Mouse (Mus musculus) embryonic facial prominence, embryonic 10.5 days (tissue): ENCODE measurements around the gene Plcb1. TPM values are rescaled to one million over a fixed set of nuclear protein-coding genes. Genes with fewer than 3 reads are reported as not detected.

ENCODE experiments used
- DNase-seq: peaks from one replicate; pipeline ENCODE4 v3.0.0-alpha.2; 2017; ENCODE audit warnings: low spot score
- H3K27ac ChIP-seq: fragments of 300-500 bp; sonication (generic); replicated peaks from 2 replicates; pipeline ENCODE4 v1.5.1; 2016; ENCODE audit warnings: mild to moderate bottlenecking
- H3K27me3 ChIP-seq: fragments of 300-500 bp; sonication (generic); replicated peaks from 2 replicates; pipeline ENCODE4 v1.6.1; 2016; ENCODE audit warnings: low read depth, mild to moderate bottlenecking; ENCODE audit not compliant: poor library complexity, severe bottlenecking
- H3K36me3 ChIP-seq: fragments of 300-500 bp; sonication (generic); replicated peaks from 2 replicates; pipeline ENCODE4 v1.6.1; 2016; ENCODE audit warnings: mild to moderate bottlenecking, moderate library complexity
- H3K4me1 ChIP-seq: fragments of 300-500 bp; sonication (generic); 2 replicates; pipeline ENCODE4 v1.6.1; 2016
- H3K4me3 ChIP-seq: fragments of 300-500 bp; sonication (generic); 2 replicates; pipeline ENCODE4 v1.5.1; 2016; ENCODE audit warnings: mild to moderate bottlenecking, moderate library complexity
- H3K9me3 ChIP-seq: fragments of 300-500 bp; sonication (generic); 2 replicates; pipeline ENCODE4 v1.6.1; 2016; ENCODE audit warnings: mild to moderate bottlenecking
- WGBS: fragments of 180-500 bp; shearing (Covaris S2); methylation state at CpG from one replicate; pipeline ENCODE4 v1.1.7; 2016; 5-methylcytosine and 5-hydroxymethylcytosine counted together
- polyA plus RNA-seq: library from polyadenylated mRNA; unstranded; fragments of >200 nt; fragmentation: Nextera tagmentation; extraction: Ambion mirVana; gene quantifications from 2 replicates; pipeline ENCODE4 v1.2.1, GENCODE M21; 2016

The Plcb1 gene
- polyA plus RNA-seq, 1 experiment from 2014 or later, result 6.0 TPM

DNA sequence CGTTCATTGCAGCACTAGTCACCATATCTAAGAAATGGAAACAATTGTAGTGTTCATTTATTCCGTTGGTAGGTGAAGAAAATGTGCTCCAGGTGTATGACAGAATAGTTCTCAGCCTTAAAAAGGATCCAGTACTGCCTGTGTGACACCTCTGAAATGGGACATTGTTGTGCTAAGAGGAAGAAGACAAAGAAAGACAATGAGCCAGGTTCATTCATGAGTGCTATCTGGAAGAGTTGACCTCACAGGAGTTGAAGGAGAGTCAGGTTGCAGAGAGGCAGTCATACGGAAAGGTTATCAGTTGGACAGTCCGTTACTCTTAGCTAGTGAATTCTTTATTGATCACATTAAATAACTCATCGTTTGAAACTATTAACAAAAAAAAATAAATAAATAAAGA is 286.6 kb downstream of the Plcb1 start:
- H3K4me1 ChIP-seq, result no peaks in the 10 kb centered on the region
- no peak overlapping the region for H3K4me3 ChIP-seq
- H3K36me3 ChIP-seq, result no peaks in the 10 kb centered on the region
- H3K27me3 ChIP-seq, result no peaks in the 10 kb centered on the region
- no peaks in the 10 kb centered on the region for H3K9me3 ChIP-seq
- 78% methylated on average over 5 of the region's 5 CpGs for WGBS
- H3K27ac ChIP-seq, result no peak overlapping the region
- DNase-seq, result no peak

DNA sequence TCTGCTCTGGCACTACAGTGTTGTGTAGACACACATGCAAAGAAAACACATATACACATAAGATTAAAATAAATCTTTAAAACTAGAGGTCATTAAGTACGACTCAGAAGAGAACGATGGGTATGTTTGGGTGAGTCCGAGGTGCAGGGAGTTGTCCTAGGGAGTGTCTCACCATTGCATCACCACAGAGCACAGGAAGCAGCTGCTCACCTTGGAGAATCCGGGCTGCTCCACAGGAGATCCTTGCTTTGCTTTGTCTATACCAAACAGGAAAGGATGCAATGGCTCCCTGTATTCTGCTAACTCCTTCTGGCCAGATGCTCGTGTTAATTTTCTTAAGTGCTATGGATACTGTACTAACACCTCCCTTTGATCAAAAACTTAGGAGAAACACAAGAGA is 287.1 kb downstream of the Plcb1 start:
- H3K4me3 ChIP-seq, result no peak overlapping the region
- H3K27ac ChIP-seq, result no peak overlapping the region
- no peaks in the 10 kb centered on the region for H3K9me3 ChIP-seq
- WGBS, result 81% methylated on average over 5 of the region's 5 CpGs
- H3K4me1 ChIP-seq, result no peaks in the 10 kb centered on the region
- no peaks in the 10 kb centered on the region for H3K36me3 ChIP-seq
- H3K27me3 ChIP-seq, result no peaks in the 10 kb centered on the region
- DNase-seq, result no peak

DNA sequence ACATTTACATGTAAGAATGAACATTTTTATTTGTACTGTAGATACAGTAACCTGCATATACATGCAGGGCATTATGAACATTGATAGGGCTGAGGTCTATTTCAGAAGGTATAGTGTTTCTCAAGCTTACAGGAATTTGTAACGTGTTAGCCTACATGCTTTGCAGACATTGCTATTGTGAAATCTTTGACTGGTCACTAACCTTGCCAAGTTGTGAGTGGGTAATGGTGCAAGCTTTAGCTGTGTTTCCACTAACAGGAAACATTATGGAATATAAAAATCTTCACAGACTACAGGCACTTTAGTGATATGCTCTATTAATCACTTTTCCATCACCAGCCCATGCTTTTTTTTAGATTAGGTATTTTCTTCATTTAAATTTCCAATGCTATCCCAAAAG is 289.5 kb downstream of the Plcb1 start:
- no peaks in the 10 kb centered on the region for H3K27me3 ChIP-seq
- no peak overlapping the region for H3K27ac ChIP-seq

DNA sequence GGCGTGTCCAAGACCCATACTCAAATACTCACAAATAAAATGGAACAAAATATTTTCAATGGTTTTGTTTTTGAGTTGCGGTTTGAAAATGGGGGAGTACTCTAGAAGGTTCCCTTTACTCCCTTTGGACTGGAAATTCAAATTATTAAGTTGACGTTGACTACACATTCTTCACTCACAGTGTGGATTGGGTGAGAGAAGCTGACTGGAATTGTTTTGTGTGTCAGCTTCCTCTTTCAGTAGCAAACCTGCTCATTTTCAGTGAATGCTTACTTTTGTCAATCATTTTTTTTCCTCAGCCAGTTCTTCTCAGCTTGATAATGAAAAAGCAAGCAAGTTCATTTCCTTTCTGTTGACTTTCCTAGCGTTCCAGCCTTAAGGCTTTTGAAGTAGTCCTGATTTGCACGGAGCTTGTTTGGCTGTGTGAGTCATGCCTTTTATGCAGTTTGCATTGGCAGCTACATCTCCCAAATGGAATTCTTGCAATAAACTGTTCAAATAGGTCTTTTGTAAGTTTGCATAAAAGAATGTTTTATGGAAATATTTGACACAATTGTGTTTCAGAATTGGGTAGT is 306.8 kb downstream of the Plcb1 start:
- no peak for DNase-seq
- no peaks in the 10 kb centered on the region for H3K9me3 ChIP-seq
- 81% methylated on average over 5 of the region's 5 CpGs for WGBS

More for the DNA sequence above, 289.5 kb downstream of the Plcb1 start:
- Histone ChIP-seq H3K9me3 (no peaks in the 10 kb centered on the region), H3K4me1 (no peaks in the 10 kb centered on the region), H3K36me3 (no peaks in the 10 kb centered on the region), H3K4me3 (no peak overlapping the region)
- 87% methylated on average over 1 of the region's 1 CpGs for WGBS
- DNase-seq, result no peak

DNA sequence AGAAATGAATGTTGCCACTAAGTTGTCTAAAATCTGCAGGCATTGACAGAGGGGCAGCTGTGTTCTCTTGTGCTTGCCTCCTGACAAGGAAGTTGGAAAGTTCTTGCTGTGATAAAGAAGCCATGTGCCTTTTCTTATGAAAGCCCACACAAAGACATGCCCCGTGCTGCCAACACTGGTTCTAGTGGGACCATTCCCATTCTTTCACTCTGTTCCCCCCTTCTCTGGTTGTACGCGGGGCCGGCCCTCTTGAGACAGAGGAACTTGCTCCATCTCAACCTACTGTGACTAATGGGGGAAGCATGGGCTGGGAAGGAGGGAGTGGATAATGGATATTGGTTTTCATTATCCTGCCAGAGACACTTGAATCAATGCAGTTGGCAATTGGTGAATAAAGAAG is 315.4 kb downstream of the Plcb1 start:
- Histone ChIP-seq H3K27me3 (no peaks in the 10 kb centered on the region), H3K9me3 (no peaks in the 10 kb centered on the region), H3K4me1 (0 out of 2 replicates have a peak, but pooled peaks cover 2% of the 10 kb centered on the region), H3K4me3 (no peak overlapping the region), H3K27ac (no peak overlapping the region), H3K36me3 (no peaks in the 10 kb centered on the region)
- WGBS, result 63% methylated on average over 4 of the region's 4 CpGs
- DNase-seq, result no peak

More for the DNA sequence above, 306.8 kb downstream of the Plcb1 start:
- H3K36me3 ChIP-seq, result no peaks in the 10 kb centered on the region
- H3K4me1 ChIP-seq, result peaks cover 5% of the 10 kb centered on the region; the same call in 1 of the 2 replicates
- no peak overlapping the region for H3K27ac ChIP-seq
- H3K27me3 ChIP-seq, result no peaks in the 10 kb centered on the region
- no peak overlapping the region for H3K4me3 ChIP-seq

DNA sequence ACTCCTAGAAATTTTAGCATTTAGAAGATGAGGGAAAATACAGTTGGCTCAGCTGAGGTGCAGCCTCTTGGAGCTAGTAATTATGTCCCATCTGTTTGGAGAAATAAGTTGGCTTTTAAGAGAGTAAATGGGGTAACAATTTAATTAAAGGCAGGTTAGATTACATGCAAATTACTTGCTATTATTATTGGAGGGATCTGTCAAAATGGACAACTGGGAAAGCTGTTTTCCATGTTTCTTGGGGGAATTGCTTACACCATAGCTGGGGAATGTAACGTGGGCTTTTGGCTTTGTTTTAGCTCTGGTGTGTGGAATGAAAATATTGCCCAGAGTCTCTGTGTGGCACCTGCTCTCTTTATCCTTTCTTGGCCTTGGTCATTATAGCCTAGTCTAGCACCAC is 316.1 kb downstream of the Plcb1 start:
- Histone ChIP-seq H3K4me1 (no peaks in the 10 kb centered on the region), H3K27me3 (no peaks in the 10 kb centered on the region), H3K27ac (no peak overlapping the region), H3K4me3 (no peak overlapping the region), H3K36me3 (no peaks in the 10 kb centered on the region), H3K9me3 (no peaks in the 10 kb centered on the region)
- DNase-seq, result no peak
- 70% methylated on average over 1 of the region's 1 CpGs for WGBS

DNA sequence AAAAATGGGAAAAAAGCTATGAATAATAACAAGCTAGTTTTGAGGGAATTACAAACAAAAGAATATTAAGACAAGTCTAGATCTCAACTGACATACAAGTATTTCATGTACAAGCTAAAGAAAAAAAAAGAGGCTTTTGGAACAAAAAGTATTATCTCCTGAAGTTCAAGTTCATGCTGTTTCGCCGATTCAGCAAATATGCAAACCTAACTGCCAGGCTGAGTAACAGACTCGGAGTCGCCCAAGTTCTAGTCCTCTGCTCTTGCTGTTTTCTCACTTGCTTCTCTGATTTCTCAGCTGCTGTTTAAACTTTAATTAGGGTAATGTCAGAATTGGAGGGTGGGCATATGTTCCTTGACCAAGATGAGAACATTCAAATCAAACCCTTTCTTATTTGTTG is 320.8 kb downstream of the Plcb1 start:
- no peak for DNase-seq
- no peak overlapping the region for H3K4me3 ChIP-seq
- no peaks in the 10 kb centered on the region for H3K36me3 ChIP-seq
- no peak overlapping the region for H3K27ac ChIP-seq
- no peaks in the 10 kb centered on the region for H3K9me3 ChIP-seq
- H3K4me1 ChIP-seq, result 0 out of 2 replicates have a peak, but pooled peaks cover 3% of the 10 kb centered on the region
- WGBS, result 97% methylated on average over 4 of the region's 4 CpGs
- no peaks in the 10 kb centered on the region for H3K27me3 ChIP-seq

DNA sequence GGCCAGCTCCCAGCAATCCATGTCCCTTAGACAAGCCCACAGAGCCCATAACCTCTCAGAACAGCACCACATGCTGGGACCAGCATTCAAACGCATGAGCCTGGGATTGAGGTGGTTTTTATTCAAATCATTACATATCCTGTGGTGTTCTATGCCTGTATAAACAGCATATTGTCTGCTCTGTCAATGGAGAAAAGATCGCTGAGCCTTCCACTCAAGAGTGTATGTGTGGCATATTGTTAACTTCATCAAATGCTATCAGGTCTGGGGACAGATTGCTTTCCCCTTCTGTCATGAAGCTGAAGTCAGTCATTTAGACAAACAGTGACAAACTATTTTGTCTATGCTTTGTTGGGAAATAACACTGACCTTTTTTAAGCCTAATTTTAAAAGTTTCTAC is 322.7 kb downstream of the Plcb1 start:
- no peak for DNase-seq
- Histone ChIP-seq H3K4me3 (no peak overlapping the region), H3K36me3 (no peaks in the 10 kb centered on the region), H3K27ac (no peak overlapping the region), H3K4me1 (0 out of 2 replicates have a peak, but pooled peaks cover 3% of the 10 kb centered on the region), H3K9me3 (no peaks in the 10 kb centered on the region), H3K27me3 (no peaks in the 10 kb centered on the region)
- WGBS, result 69% methylated on average over 2 of the region's 2 CpGs

DNA sequence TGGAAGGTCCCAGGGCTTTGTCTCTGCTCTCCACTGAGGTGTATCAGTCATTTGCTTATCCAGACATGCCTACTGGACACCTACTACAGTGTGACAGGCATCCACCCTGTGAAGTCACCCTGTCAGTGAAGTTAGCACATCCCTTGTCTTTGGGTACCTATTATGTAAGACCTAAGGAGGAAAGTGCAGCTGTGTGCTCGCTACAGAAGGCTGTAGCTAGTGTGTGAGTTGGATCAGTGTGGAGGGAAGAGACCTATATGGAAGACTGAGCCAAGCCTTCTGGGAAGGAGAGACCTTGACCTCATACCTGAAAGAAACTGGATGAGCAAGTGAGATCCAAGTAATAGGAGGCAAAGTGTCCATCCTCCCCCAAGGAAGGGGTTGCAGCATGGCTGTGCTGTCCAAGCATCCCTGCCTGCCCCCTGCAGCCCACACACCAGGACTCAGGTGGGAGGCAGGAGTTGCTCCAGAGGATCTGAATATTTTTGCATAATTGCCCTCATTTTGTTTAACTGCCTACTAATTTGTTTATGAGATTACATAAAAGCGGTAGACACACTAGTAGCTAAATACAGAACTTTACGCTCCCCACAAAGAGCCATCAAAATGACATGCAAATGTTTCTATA is 328.7 kb downstream of the Plcb1 start:
- DNase-seq, result no peak
- 87% methylated on average over 3 of the region's 3 CpGs for WGBS
- Histone ChIP-seq H3K4me1 (0 out of 2 replicates have a peak, but pooled peaks cover 3% of the 10 kb centered on the region), H3K4me3 (no peak overlapping the region), H3K36me3 (no peaks in the 10 kb centered on the region), H3K27ac (no peak overlapping the region), H3K27me3 (no peaks in the 10 kb centered on the region), H3K9me3 (0 out of 2 replicates have a peak, but pooled peaks cover 4% of the 10 kb centered on the region)

DNA sequence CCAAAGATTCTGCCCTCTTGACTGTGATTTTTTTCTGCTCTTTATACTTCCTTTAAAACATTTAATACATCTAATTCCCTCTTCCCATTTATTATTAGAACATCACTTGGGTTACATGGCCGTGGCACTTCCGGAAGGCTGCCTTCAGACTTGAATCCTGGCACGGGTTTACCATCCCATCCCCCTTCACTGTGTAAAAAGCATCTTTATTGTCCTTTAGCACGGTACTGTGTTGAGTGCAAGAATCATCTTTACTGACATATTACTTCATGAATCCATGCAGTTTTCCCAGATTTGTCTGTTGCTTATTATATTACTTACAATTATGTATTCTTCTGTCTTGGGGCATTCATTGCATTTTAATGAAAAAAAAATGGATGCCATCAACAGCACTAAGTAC is 337.2 kb downstream of the Plcb1 start:
- DNase-seq, result no peak
- Histone ChIP-seq H3K4me3 (no peak overlapping the region), H3K4me1 (no peaks in the 10 kb centered on the region), H3K27ac (no peak overlapping the region), H3K36me3 (no peaks in the 10 kb centered on the region), H3K27me3 (no peaks in the 10 kb centered on the region), H3K9me3 (0 out of 2 replicates have a peak, but pooled peaks cover 4% of the 10 kb centered on the region)
- 88% methylated on average over 4 of the region's 4 CpGs for WGBS

DNA sequence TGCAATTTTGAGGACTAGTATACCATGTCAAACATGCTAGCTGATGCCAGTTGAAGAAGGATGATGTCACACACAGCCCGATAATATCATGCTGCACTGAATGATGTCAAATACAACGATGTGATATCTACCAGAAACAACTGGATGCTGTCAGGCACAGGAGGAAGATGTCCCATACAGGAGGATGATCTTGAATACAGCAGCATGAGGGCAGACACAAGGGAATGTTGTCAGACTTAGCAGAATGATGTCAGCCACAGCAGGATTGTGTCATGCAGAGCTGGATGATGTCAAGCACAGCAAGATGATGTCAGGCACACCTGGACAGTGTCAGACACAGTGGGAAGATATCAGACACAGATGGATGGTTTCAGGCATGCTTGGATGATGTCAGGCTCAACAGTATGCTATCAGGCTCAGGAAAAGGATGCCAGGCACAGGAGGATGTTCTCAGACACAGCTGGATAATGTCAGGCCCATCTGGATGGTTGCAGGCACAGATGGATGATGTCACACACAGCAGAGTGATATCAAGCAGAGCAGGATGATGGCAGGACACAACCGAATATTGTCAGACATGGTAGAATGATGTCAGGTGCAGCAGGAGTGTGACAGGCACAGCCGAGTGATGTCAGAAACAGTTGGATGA is 338.0 kb downstream of the Plcb1 start:
- Histone ChIP-seq H3K4me1 (no peaks in the 10 kb centered on the region), H3K4me3 (no peak overlapping the region), H3K27me3 (no peaks in the 10 kb centered on the region), H3K27ac (no peak overlapping the region), H3K36me3 (no peaks in the 10 kb centered on the region), H3K9me3 (no peaks in the 10 kb centered on the region)
- 90% methylated on average over 4 of the region's 4 CpGs for WGBS
- DNase-seq, result no peak

DNA sequence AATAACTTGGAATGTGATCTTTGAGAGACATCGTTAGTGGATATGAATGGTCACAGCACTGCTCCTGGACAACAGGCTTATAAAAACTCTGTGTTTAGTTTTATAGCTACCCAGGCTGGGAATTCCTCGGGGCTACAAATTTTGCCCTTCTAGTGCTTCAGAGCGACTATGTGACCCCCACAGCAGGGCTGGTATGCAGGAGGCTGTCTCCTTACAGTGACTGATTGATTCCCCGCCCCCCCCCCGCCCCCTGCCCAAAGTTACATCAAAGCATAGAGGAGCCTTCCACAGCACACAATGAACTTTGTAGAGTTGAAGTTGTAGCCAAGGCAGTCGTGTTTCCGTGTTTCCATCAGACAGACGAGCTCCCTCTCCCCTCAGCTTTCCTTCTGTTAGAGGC is 354.7 kb downstream of the Plcb1 start:
- no peaks in the 10 kb centered on the region for H3K9me3 ChIP-seq
- H3K27me3 ChIP-seq, result no peaks in the 10 kb centered on the region
- H3K4me1 ChIP-seq, result peaks cover 13% of the 10 kb centered on the region
- peak overlapping the region; percentile 28; the same call in 1 of the 2 replicates for H3K4me3 ChIP-seq
- WGBS, result 4% methylated on average over 8 of the region's 8 CpGs
- no peaks in the 10 kb centered on the region for H3K36me3 ChIP-seq
- peak; percentile 52 for DNase-seq
- peak overlapping the region; percentile 51; the same call in 1 of the 2 replicates for H3K27ac ChIP-seq

DNA sequence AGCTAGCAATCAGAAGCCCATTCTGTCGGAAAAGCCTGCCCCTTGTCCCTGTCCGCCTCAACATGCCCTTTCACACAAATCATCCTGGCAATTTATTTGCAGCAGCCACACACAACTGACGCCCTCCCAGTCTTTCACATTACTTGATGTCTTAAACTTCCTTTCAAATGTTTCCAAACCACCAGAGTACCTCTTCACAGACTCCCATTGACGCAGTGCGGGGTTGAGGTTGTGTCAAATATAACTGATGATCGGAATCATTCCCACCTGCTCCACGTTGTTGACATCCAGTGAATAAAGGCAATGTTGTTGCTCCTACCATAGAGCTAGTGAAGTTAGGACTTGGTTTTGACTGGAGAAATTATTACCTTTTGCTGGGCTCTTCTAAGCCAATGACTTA is 366.4 kb downstream of the Plcb1 start:
- Histone ChIP-seq H3K4me3 (no peak overlapping the region), H3K36me3 (no peaks in the 10 kb centered on the region), H3K9me3 (no peaks in the 10 kb centered on the region), H3K27ac (no peak overlapping the region), H3K27me3 (no peaks in the 10 kb centered on the region), H3K4me1 (peaks cover 11% of the 10 kb centered on the region)
- DNase-seq, result no peak
- 82% methylated on average over 7 of the region's 7 CpGs for WGBS
